Mouse (Mus musculus) myocyte (in vitro differentiated cells): ENCODE data around the gene Gpr135. TPM values are rescaled to one million over a fixed set of nuclear protein-coding genes. Genes with fewer than 3 reads are reported as not detected.
A peak's percentile ranks its signal among the peaks of the same experiment; 100 is the strongest.

Source experiments
- H3K27me3 ChIP-seq: one replicate; pipeline ENCODE4 v1.6.1; 2011; ENCODE audit not compliant: control insufficient read depth, insufficient read depth, insufficient read length
- H3K36me3 ChIP-seq: one replicate; pipeline ENCODE4 v1.6.1; 2011; ENCODE audit not compliant: control insufficient read depth, insufficient read depth
- H3K4me2 ChIP-seq: one replicate; pipeline ENCODE4 v1.6.1; 2011; ENCODE audit warnings: low read depth, control low read depth
- H3K4me3 ChIP-seq: one replicate; pipeline ENCODE4 v1.5.1; 2011; ENCODE audit warnings: mild to moderate bottlenecking, control low read depth, moderate library complexity
- H3K79me2 ChIP-seq: one replicate; pipeline ENCODE4 v1.6.1; 2011; ENCODE audit not compliant: control insufficient read depth, insufficient read depth
- H3ac ChIP-seq: one replicate; pipeline ENCODE4 v1.6.1; 2011; ENCODE audit not compliant: control insufficient read depth, insufficient read length
- CEBPB ChIP-seq: IDR thresholded peaks from 2 replicates; pipeline ENCODE4 v1.6.1; 2011; ENCODE audit warnings: mild to moderate bottlenecking, moderate library complexity; ENCODE audit not compliant: poor library complexity, insufficient read depth, severe bottlenecking
- E2F4 ChIP-seq: IDR thresholded peaks from one replicate; pipeline ENCODE4 v1.6.1; 2011; ENCODE audit warnings: mild to moderate bottlenecking, control low read depth, moderate library complexity; ENCODE audit not compliant: insufficient read depth
- MAX ChIP-seq: IDR thresholded peaks from one replicate; pipeline ENCODE4 v1.6.1; 2011; ENCODE audit warnings: low read depth, mild to moderate bottlenecking, control low read depth
- MYOD1 ChIP-seq, 3 experiments: IDR thresholded peaks; one replicate each; pipeline ENCODE4 v1.6.1; 2011; ENCODE audit warnings: control low read depth in 2 of 3, low read depth in 2 of 3, mild to moderate bottlenecking in 2 of 3, moderate library complexity in 1 of 3; ENCODE audit not compliant: insufficient read length in 2 of 3, control insufficient read depth in 1 of 3
- MYOG ChIP-seq, 3 experiments: IDR thresholded peaks; one replicate each; pipeline ENCODE4 v1.6.1; 2011; ENCODE audit warnings: control low read depth in 2 of 3, low read depth in 2 of 3, mild to moderate bottlenecking in 2 of 3; ENCODE audit not compliant: insufficient read length in 2 of 3, control insufficient read depth in 1 of 3, insufficient read depth in 1 of 3
- POLR2A ChIP-seq: IDR thresholded peaks from one replicate; pipeline ENCODE4 v1.6.1; 2011; ENCODE audit warnings: low read depth, mild to moderate bottlenecking, control low read depth, moderate library complexity; ENCODE audit not compliant: insufficient read length
- POLR2AphosphoS2 ChIP-seq: IDR thresholded peaks from one replicate; pipeline ENCODE4 v1.6.1; 2011; ENCODE audit warnings: low read depth, control low read depth; ENCODE audit not compliant: insufficient read length
- REST ChIP-seq: IDR thresholded peaks from one replicate; pipeline ENCODE4 v1.6.1; 2011; ENCODE audit warnings: mild to moderate bottlenecking, control low read depth, moderate library complexity; ENCODE audit not compliant: insufficient read depth, insufficient read length
- SRF ChIP-seq: IDR thresholded peaks from one replicate; pipeline ENCODE4 v1.6.1; 2011; ENCODE audit warnings: low read depth; ENCODE audit not compliant: control insufficient read depth, insufficient read length
- TCF12 ChIP-seq: IDR thresholded peaks from one replicate; pipeline ENCODE4 v1.6.1; 2011; ENCODE audit warnings: mild to moderate bottlenecking, control low read depth; ENCODE audit not compliant: poor library complexity, insufficient read depth, severe bottlenecking
- TCF3 ChIP-seq: IDR thresholded peaks from one replicate; pipeline ENCODE4 v1.6.1; 2011; ENCODE audit warnings: low read depth, control low read depth; ENCODE audit not compliant: insufficient read length
- USF1 ChIP-seq: IDR thresholded peaks from one replicate; pipeline ENCODE4 v1.6.1; 2011; ENCODE audit warnings: low read depth, mild to moderate bottlenecking, control low read depth, moderate library complexity
- polyA plus RNA-seq: library from polyadenylated mRNA; unstranded; fragments of >200 nt; fragmentation: generic; extraction: Trizol; gene quantifications from one replicate; pipeline ENCODE4 v1.2.1, GENCODE M21; 2012; ENCODE audit warnings: missing spikeins

Gene Gpr135
- polyA plus RNA-seq, 1 experiment = 0.04 TPM

- Histone ChIP-seq H3K4me2 (peak within 1 kb of the TSS; percentile 91), H3K79me2 (peaks cover 11% of the 10 kb centered on the region), H3K36me3 (no peaks in the 10 kb centered on the region), H3K4me3 (peak within 1 kb of the TSS; percentile 55), H3K27me3 (no peaks in the 10 kb centered on the region), H3ac (peak within 1 kb of the TSS; percentile 17)
- TF ChIP-seq CEBPB = no peak
- TF ChIP-seq TCF12 = no peak
- TF ChIP-seq MYOG (IDR thresholded peaks at IDR 0.05; ENCODE audit: control insufficient read depth in 1 of 3, insufficient read depth in 1 of 3, insufficient read length in 2 of 3, low read depth in 2 of 3) = no peak
- TF ChIP-seq POLR2AphosphoS2 = peak; percentile 58
- TF ChIP-seq SRF = peak; percentile 38
- TF ChIP-seq POLR2A = peak; percentile 78
- TF ChIP-seq USF1 = no peak
- TF ChIP-seq E2F4 = no peak
Observed at GRCm38 (mm10) chr12:72085329-72086165, 14.6 kb upstream of the Gpr135 start, which contains the start of the genes L3hypdh and Jkamp. L3hypdh (minus strand) TSS chr12:72085439. Jkamp (plus strand) TSS chr12:72085589.

- TF ChIP-seq E2F4 (no peak), CEBPB (no peak), MAX (no peak), MYOG (IDR thresholded peaks at IDR 0.05; ENCODE audit: control insufficient read depth in 1 of 3, insufficient read depth in 1 of 3, insufficient read length in 2 of 3, low read depth in 2 of 3) (no peak), TCF3 (no peak), REST (no peak), USF1 (no peak), TCF12 (no peak), POLR2A (no peak), POLR2AphosphoS2 (no peak)
- peak overlapping the region; percentile 17 for H3ac ChIP-seq
- H3K4me3 ChIP-seq = peak overlapping the region; percentile 55
Observed at GRCm38 (mm10) chr12:72085024-72085328, 14.1 kb upstream of the Gpr135 start.

GRCm38 (mm10) chr12:72084261-72085023 lies 13.5 kb upstream of the Gpr135 start:
- no peaks in the 10 kb centered on the region for H3K36me3 ChIP-seq
- peak overlapping the region; percentile 55 for H3K4me3 ChIP-seq
- H3K4me2 ChIP-seq = peak overlapping the region; percentile 75
- H3ac ChIP-seq = peak overlapping the region; percentile 17
- TF ChIP-seq MAX = no peak
- no peak for TF ChIP-seq E2F4
- no peak for TF ChIP-seq TCF12
- TF ChIP-seq POLR2AphosphoS2 = no peak
- no peak for TF ChIP-seq CEBPB
- TF ChIP-seq REST = no peak
- no peak for TF ChIP-seq MYOD1 (IDR thresholded peaks at IDR 0.05; ENCODE audit: control insufficient read depth in 1 of 3, insufficient read length in 2 of 3, low read depth in 2 of 3)
- no peak for TF ChIP-seq SRF
- no peak for TF ChIP-seq USF1
- no peak for TF ChIP-seq MYOG (IDR thresholded peaks at IDR 0.05; ENCODE audit: control insufficient read depth in 1 of 3, insufficient read depth in 1 of 3, insufficient read length in 2 of 3, low read depth in 2 of 3)
- no peak for TF ChIP-seq POLR2A
- no peak for TF ChIP-seq TCF3
- H3K79me2 ChIP-seq = peaks cover 11% of the 10 kb centered on the region
- H3K27me3 ChIP-seq = no peaks in the 10 kb centered on the region

More at GRCm38 (mm10) chr12:72085024-72085328, 14.1 kb upstream of the Gpr135 start:
- Histone ChIP-seq H3K27me3 (no peaks in the 10 kb centered on the region), H3K4me2 (peak overlapping the region; percentile 75), H3K36me3 (no peaks in the 10 kb centered on the region), H3K79me2 (peaks cover 11% of the 10 kb centered on the region)

DNA sequence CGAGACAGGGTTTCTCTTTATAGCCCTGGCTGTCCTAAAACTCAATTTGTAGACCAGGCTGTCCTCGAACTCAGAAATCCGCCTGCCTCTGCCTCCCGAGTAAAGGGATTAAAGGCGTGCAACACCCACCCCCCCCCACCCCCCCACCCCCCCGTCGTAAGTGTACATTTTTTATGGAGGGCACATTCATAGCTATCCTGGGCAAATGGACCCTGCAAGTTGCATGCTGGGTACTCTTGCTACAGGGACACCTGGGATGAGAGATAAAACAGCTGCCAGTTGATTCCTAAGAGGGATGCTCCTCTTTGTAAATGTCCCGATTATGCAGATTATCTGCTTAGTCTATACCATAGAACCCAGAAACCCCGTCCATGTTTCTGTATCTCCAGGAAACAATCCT lies 12.3 kb upstream of the Gpr135 start:
- Histone ChIP-seq H3K79me2 (peaks cover 10% of the 10 kb centered on the region), H3K27me3 (no peaks in the 10 kb centered on the region), H3K4me3 (no peak overlapping the region), H3ac (no peak overlapping the region), H3K36me3 (no peaks in the 10 kb centered on the region), H3K4me2 (no peak overlapping the region)
- TF ChIP-seq MAX = no peak
- TF ChIP-seq SRF = no peak
- no peak for TF ChIP-seq TCF12
- no peak for TF ChIP-seq POLR2AphosphoS2
- no peak for TF ChIP-seq CEBPB
- no peak for TF ChIP-seq REST
